Mouse (Mus musculus) activated CD4-positive, CD25-positive, alpha-beta regulatory T cell, adult 4 months (primary cell): Measurements from ENCODE around the gene Dstyk. TPM values are rescaled to one million over a fixed set of nuclear protein-coding genes. Genes with fewer than 3 reads are reported as not detected.
A peak's percentile ranks its signal among the peaks of the same experiment; 100 is the strongest.
"Not testable (repeated sequence)": the region's sequence is repeated elsewhere in the genome, so short reads cannot be mapped to it uniquely, and the experiment has no call there.

Experiments
- ATAC-seq: one replicate; pipeline ENCODE4 v1.8.0; 2017
- polyA plus RNA-seq, 2 experiments: library from polyadenylated mRNA; unstranded; fragments of 100-300 nt; shearing (Covaris generic); gene quantifications; one replicate each; pipeline ENCODE4 v1.2.1; 2017

The Dstyk gene
- polyA plus RNA-seq, 2 experiments from 2014 or later, result 4.0 to 4.3 TPM

DNA sequence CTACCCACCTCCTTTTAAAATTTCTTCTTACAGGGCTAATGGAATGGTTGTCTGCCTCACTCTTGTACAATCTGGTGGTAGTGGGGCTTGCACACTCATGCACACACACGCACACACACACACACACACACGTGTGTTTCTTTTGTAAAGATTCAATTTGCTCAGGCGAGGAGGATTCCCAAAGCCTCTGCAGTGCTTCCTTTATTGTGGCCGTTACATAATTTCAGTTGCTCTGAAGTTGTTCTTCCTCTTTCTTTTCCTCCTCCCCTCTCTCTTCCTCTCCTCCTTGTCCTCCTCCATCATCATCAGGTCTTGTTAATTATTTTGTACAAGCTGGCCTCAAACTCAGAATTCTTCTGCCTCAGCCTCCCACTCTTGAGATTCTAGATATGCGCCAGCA, 20.0 kb downstream of the Dstyk start:
- no peak for ATAC-seq

DNA sequence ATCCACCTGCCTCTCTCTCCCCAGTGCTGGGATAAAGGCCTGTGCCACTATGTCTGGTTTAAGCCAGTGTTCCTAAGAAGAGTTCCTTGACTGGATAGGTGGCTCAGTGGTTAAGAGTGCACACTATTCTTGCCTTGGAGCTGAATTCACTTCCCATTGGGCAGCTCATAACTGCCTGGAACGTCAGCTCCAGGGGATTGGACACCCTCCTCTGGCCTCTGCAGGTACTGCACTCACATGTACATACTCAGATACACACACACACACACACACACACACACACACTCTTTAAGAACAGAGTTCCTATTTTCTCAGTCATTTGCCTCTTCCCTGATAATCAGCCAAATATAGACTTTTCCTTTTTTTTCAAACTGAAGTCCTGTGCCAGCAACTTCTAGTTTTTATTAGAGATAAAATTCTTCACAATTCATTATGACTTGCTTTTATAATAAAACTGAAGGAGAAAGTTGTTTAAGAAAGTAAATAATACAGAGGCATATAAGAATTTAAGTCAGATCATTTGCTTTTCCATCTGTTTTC, 23.6 kb downstream of the Dstyk start:
- no peak for ATAC-seq

DNA sequence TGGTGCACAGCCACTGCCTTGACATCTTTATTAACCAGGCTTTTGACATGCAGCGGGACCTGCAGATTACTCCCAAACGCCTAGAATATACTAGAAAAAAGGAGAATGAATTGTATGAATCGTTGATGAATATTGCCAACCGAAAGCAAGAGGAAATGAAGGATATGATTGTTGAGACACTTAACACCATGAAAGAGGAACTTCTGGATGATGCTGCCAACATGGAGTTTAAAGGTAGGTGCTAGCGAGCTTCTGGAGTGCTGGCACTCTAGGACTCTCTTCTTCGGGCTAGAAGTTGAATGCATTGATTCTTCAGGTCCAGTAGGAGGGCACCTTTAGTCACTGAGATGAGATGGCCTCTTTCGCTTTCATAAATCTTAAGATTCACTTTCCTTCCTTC, 32.4 kb downstream of the Dstyk start:
- ATAC-seq, result no peak

DNA sequence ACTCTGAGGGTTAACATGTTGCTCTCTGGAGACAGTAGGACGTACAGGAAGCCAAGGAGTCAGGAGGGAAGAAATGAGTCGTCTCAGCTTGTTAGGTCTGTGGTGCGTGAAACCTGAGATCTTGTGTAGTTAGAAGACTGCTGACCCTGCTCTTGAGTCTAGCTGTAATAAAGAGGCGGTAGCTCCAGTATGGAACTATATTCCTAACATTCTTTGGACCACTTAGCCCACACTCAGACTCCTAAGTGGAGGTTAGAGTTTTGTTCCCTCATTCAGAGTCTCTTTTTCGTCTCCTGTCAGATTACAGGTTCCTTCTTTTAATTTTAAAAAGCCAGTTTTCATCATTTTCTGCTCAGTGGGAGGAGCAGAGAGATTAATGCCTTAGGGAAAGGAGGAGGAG, 47.3 kb downstream of the Dstyk start:
- ATAC-seq, result no peak

DNA sequence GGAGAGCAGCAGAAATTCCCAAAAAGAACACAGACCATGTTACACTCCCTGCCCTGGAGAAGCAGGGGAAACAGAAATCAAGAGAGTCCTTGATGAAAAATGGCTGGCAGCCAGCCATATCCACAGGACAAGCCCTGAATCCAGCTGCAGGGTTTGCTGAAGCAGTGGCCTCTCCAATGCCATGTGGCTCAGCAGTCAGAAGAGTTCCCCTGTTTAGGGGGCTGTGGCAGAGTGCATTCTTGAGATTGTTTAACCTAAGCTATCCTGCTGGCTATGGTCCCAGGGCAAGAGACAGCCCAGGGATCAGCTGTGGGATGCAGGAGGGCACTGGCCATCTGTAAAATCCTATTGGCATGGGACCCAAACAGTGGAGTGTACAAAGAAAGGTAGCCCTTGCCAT, 51.6 kb downstream of the Dstyk start:
- ATAC-seq, result no peak

DNA sequence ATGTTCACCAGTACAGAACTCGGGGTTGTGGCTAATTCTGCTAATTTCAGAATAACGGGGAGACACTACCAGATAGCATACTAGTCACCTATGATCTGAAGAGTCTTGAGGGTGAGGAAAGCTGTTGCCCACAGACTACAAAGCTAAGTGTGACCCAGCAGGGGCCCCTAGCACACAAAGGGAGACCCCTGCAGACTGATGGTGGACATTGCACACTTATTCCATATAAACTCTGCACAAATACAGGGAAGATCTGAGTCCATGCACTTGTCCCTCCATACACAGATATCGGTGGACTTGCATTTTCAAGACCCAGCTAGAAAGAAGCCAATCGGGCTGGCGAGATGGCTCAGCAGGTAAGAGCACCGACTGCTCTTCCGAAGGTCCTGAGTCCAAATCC, 52.2 kb downstream of the Dstyk start:
- no peak for ATAC-seq

DNA sequence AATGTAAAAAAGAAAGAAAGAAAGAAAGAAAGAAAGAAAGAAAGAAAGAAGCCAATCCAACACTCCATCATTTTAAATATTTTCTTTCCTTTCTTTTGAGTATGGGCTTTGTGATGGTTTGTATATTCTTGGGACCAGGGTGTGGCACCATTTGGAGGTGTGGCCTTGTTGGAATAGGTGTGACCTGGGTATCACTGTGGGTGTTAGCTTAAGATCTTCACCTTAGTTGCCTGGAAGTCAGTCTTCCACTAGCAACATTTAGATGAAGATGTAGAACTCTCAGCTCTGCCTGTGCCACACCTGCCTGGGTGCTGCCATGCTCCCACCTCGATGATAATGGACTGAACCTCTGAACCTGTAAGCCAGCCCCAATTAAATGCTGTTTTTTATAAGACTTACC, 52.7 kb downstream of the Dstyk start:
- not testable (repeated sequence) for ATAC-seq

DNA sequence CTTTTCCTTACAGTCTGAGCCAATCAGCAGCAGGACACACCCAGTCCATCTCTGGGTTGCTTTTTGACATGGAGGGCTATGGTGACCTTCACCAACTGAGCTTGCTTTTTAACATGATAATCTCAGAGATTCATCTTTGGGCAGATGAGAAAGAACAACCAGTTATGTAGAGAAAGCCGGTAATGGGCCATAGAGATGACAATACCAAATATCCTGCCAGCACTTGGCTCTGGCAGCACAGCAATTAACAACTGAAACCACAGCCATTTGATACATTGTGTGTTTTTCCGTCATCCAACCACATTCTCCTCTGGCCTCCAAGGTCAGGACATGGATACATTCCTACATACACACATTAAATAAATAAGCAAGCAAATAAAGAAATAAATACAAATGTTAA, 53.7 kb downstream of the Dstyk start:
- ATAC-seq, result no peak

DNA sequence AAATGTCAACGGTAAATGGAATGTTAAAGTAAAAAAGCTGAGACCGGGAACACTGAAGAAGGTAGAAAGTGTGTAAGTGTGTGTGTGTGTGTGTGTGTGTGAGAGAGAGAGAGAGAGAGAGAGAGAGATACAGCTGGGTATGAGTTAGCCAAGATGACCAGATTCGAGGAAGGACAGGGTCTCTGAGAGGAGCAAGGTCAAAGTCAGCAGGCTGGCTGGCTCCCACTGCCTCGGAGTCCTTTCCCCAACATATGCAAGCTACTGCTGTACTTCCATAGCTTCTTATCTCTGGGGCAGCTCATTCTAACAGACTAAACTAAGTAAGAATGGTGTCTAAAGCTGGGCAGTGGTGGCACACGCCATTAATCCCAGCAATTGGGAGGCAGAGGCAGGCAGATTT, 54.1 kb downstream of the Dstyk start:
- no peak for ATAC-seq

DNA sequence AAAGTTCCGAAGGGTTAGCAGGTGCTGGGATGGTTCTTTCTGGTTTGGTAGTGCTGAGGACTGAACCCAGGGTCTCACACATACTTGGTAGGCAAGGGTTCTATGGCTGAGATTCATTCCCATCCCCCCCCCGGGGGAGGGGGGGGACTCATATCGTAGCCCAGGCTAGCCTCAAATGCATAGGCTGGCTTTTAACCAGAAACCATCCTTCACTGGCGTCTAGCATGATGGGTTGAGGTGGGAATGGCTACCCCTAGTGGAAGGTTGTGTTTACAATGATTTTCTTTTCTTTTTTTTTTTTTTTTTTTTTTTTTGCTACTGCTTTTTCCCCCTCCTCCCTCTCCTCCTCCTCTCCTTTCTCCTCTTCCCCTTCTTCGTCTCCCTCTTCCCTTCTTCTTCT, 55.2 kb downstream of the Dstyk start:
- ATAC-seq, result no peak

DNA sequence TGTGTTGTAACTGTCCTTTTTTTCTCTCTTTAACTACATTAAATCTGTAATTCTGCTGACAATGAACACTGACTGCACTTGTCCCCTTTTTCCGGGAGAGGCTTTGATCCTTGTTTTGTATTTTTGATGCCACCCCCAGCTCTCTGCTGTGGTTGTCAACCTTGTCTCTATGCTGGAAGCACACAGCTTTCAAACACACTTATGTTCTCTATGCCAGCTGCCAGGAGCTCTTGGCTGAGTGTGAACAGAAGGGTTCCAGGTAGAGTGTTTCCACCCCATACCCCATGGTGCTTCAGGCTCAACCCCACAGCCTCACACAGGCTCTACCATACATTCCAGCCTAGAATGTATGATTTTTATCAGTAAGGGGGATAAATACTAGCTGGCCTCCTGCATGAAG, 57.1 kb downstream of the Dstyk start:
- ATAC-seq, result no peak

DNA sequence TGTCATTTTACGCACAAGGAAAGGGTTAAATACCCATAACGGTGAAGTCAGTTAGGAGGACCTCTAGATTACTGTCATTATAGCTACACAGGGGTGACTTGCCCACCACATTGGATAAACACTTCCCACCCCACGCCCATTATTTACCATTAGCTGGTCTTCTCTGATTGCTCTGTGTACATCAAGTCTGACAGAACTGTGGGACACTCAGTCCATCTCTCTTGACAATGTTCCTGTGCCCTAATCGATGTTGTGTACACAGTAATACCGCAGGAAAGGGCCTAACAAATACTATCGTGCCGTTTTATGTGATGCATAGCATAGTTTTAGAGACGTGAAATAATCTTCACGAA, 59.2 kb downstream of the Dstyk start:
- ATAC-seq, result peak; percentile 38

DNA sequence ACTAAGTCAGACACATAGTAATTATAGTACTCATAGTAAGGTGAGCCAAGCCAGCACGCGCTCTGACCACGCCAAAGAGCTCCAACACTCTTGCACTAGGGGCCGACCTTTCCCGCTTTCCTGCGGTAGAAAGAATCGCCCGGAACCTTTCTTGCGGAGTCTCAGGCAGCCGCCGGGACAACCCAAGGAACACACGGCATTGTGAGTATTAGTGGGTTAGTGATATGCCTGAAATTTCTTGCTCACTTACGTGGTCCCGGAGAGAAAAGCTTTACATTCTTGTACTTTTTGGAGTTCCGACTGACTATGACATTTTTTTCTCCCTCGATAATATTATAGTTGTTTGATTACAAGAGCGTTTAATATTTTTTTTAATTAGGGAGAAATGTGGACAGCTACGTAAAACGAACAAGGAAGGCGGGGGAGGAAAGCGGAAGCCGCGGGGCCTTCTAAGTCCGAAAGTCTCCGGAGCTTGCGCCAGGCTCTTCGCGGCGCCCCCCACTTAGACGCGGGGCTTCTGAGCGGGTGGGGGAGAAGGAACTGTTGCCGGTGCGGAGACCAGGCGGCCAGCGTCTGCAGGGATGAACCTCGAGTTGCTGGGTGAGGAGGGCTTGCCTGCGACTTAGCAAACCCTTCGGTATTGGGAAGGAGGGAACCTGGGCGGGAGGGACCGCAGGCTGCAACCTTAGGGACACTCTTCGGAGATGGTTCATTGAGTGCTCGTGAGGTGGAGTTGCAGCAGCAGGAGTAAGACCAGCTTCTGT, 59.8 kb downstream of the Dstyk start, which contains the start of gene Rbbp5:
Gene Rbbp5, plus strand, starts transcription at position 438 of the 764 bp plus-strand sequence.
- ATAC-seq, result peak; percentile 82

DNA sequence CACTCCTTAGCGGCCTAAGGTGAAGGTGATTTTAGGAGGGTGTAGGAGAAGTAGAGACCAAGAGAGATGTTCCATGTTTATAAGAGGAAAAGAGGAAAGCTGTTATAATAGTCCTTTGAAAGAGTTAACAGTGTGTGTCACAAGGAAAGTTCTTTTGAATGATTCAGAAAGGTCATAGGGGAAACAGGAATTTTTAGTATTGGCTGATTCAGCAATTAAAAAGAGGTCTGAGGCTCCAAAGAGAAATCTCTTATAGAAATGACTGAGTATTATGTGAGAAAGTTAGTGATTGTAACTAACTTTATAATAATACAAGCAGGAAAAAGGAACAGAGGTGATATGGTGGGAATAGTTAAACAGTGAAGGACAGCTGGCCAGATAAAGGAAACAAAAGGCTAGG, 62.1 kb downstream of the Dstyk start:
- ATAC-seq, result no peak

DNA sequence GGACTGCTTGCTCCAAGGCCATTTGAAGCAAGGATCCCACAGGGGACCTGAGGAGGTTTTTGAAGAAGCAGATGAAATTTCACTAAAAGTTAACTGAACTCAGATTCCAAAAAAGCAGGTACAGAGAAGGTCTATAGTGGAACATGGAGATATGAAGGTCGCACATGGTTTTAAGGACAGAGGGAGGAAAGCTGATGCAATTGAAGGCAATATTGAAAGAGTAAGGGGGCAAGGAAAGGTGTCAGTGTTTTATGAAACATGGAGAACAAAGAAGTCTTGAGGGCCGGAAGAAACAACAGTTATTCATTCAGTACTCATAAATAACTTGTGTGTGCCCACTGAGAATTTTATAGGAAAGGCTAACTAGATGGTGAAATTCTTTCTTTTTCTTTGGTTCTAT, 64.3 kb downstream of the Dstyk start:
- no peak for ATAC-seq

DNA sequence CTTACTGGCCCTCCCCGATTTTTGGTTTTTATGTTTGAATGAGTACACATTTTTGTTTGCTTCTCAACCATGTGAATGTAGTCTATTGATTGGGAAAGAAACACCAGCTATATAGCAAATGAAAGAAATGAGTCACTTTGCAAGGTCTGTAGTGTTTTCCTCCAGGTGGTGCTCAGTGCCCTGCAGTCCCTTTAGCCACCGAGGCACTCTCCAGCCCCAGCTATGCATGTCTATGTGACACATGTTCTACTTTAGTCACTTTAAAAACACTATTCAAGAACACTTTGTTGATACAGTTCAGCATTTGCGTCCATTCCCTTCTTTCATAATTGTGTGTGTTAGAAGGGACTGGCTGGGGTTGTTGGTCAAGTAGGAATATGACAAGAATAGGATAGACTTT, 65.9 kb downstream of the Dstyk start:
- no peak for ATAC-seq

DNA sequence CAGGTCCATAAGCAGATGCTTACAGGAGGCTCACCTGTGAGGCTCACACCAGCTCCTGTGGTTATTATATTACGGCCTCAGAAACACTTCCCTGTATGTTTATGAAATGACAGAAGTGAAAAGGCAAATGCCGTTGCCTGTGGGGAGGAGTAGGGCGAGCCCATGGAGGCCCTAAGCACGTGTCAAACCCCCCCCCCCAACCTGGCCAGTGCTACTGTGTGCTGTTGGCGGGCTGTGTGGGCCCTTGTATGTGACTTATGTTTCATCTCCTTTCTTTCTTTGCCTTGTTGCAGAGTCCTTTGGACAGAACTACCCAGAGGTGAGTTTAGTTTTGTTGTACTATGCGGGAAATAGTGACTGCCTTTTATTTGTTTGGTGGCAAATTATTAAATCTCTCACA, 66.4 kb downstream of the Dstyk start:
- no peak for ATAC-seq

DNA sequence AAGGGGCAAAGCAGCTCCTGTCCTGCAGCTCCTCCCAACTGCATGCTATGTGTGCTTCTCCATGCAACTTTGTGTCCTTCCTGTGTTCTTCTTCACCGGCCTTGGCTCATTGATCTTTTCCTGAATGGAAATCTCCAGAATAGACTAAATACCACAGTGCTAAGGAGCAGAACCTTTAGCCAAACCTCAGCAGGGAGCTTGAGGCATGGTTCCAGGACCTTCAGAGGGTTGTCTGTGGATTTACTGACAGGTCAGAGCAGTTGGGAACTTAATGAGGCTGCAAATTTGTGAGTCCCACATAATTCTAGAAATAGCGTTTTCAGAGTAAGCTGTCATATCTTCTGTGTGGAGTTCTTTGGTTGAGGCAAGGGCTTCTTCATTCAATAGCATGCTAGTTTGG, 83.2 kb downstream of the Dstyk start:
- no peak for ATAC-seq

DNA sequence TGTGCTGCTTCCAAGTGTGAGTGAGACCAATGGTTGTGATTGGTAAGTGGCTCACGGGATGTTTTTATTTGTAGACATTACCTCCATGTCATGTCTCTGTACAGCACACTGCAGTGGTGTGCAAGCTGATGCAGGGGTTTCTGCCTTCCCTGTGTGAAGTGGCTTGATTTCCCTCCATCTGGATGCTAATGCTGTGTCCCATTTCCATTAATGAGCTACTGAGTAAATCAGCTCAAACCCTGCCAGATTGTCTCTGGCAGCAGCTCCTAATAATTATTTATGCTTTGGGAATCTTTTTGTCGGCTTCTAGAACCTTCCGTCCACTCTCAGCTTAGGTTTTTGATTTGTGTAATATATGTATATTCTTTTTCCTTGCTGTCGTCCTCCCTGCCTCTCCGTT, 87.8 kb downstream of the Dstyk start:
- no peak for ATAC-seq

DNA sequence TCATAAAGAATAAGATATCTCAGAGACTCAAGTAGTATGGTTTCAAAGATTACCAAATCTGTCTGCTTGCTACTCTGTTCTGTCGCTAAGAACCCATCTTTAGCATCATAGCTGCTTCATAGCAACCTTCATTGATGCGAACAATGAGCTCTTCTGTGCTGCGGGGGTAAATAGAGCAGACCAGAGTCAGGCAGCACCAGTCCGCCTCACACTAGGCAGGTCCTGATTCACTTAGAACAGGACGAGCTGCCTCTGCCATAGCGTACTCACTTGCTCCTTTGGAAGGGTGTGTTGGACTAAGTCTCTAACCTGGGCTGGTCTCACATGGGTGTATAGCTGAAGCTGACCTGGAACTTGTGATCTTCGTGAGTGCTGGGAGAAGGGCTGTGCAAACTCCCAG, 88.7 kb downstream of the Dstyk start, which contains the start of gene Tmem81:
Gene Tmem81, plus strand, starts transcription at position 173 of the 400 bp plus-strand sequence.
- no peak for ATAC-seq

DNA sequence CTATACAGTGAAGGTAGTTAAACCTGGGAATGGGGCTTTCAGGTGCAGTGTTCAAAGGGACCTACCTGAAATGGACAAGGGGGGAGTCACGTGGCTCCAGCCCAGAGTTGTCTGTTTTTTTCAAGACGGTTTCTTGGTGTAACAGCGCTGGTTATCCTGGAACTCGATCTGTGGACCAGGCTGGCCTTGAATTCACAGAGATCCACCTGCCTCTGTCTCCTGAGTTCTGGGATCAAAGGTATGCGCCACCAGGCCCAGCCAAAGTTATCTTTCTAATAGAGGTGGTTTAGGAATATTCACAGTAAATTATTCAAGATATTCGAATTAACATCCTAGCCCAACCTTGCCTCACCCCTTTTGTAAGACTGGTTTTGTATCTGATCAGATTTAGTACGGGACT, 89.3 kb downstream of the Dstyk start:
- no peak for ATAC-seq

DNA sequence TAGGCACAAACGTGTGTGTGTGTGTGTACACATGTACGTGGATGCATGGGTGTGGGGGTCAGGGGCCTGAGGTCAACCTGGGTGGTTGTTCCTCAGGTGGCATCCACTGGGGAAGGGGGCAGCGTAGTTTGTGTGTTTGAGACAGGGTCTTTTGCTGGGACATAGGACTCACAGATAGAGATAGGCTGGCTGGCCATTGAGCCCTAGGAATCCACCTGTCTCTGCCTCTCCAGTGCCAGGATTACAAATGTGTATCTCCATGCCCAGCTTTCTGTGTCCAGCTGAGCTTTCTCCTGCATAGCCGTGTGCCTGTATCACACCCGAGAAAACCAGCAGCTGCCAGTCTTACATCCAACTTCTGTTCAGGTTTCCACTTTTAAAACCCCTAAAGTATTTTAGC, 92.4 kb downstream of the Dstyk start:
- ATAC-seq, result no peak

DNA sequence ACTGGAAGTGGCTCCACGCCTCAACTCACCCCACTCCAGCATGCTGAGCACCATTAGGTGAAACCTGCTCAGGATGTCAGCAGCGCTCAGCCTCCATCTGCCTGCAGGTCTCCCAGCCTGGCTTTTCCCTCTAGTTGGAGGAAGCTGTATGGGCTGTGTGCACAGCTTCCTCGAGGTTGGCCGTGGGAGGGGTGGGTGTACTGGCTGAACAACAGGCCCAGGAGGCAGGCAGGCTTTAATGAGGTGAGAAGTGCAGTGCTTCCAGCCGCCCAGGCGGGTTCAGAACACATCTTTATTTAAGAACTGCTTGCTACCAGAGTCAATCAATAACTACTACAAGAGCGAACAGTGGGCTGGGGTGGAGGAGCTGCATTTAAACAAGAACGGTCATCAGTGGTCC, 94.2 kb downstream of the Dstyk start:
- ATAC-seq, result no peak

DNA sequence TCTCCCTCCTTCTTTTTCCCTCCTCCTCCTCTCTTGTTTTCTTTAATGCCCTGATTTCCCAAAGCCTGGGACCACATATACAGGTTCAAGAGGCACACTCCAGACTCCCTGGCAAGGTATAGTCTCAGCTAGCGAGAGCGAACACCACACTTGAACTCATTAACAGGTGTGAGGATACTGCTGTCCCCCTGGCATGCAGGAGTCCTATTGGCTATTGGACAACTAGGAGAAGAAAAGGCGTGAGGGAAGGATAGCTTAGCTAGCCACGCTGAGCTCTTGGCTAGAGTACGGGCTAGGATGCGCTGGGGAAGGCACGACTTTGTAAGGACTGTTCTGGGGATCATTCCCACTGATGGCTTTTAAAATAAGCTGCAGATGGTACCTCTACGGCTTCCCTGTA, 94.8 kb downstream of the Dstyk start:
- ATAC-seq, result no peak

DNA sequence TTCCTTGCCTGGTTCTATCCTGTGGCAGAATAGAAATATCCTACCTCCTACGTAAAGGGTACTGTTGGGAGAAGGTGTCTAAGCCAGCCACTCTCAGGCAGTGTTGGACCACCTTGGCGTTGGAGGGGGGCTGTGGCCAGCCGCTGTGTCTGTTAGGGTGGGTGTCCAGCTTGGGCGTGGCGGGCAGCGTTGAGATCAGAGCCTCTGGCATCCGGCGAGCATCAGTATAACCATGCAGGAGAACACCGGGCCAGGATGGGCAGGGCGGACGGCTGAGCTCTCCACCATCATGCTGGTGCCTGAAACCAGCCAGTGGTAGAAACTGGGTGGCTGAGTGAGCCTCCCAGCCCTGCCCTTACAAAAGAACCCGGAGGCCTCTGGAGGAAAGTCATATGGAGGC, 98.0 kb downstream of the Dstyk start:
- no peak for ATAC-seq
